Mouse (Mus musculus) 416B (cell line): ENCODE measurements around the gene Slco3a1.

Source experiments
- DNase-seq: peaks from one replicate; pipeline ENCODE4 v3.0.0; 2011; ENCODE audit warnings: low read depth

Gene Slco3a1

DNA sequence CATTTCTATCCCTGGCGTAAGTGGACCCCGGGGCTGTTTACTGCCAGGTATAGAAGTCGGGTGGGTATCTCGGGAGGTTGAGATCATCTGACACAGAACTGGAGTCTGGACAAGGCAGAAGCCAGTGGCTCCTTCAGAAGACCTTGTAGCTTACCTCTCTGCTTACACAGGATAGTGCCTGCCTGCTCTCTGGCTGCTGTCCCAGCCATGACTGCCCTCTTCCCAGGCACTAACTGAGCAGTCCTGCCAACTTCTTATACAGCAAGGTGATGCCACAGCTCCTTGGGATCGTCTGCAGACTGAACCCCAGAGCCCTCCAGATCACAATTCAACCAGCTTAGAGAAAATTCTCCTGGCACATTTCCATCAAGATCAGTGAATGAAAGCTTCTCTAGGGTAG lies 26.4 kb downstream of the Slco3a1 start:
- no peak for DNase-seq

GRCm38 (mm10) chr7:74527689-74528088 lies 26.9 kb downstream of the Slco3a1 start:
- DNase-seq: no peak

GRCm38 (mm10) chr7:74526030-74526429 lies 28.6 kb downstream of the Slco3a1 start:
- no peak for DNase-seq

- no peak for DNase-seq
Observed at GRCm38 (mm10) chr7:74525586-74525985, 29.0 kb downstream of the Slco3a1 start.

DNA sequence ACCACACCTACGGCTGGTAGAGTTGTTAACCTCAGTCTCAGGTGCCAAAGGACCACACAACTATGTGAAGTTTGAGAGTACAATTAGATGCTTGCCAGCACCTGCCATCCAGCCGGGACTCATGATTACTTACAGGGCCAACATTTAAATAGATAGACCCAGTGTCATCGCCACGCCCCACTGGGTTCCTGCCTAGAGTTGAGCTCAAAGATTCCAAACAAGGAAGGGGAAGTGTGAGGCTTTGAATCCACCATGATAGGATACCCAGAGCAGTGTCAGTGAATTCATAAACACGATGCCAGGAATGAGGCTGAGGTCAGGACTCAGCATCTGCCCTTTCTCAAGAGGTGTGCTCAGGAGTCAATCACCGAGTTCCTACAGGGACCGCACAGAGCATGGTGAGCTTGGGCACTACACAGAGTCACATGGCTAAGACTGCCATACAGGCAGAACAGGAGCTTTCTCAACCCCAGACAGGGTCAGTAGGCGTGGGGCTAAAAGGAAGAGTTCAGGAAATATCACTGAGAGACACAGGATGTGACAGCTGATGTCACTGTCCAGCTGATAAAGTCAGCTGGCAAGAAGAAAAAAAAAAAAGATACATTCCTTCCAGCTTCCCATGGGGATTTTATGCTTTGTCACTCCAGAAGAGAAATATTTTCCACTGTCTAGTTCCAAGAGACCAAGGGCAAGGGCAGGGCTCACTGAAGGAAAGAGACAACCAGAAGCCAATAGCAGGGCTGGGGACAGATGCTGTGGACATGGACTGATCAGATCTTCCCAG lies 30.2 kb downstream of the Slco3a1 start:
- DNase-seq: no peak

GRCm38 (mm10) chr7:74523086-74523485 lies 31.5 kb downstream of the Slco3a1 start:
- no peak for DNase-seq

- no peak for DNase-seq
Observed at GRCm38 (mm10) chr7:74522260-74522659, 32.3 kb downstream of the Slco3a1 start.

DNA sequence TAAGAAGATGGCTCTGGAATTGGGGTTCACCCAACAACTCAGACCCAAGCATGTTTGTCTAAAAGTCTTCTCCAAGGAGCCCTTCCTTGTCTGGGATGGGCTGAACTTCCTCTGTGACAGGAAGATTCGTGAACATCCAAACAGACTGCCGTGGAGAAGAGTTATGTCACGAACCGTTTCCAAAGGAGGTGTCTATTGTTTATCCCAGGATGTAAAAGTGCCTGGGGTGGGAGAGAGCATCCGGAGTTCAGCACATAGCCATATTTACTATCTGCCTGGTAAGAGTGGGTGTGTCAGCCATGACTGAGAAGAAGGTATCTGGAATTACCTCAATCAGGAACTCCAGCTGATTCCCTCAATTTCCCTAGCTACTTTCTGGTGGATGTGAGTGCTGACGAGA lies 35.2 kb downstream of the Slco3a1 start:
- DNase-seq: no peak

DNA sequence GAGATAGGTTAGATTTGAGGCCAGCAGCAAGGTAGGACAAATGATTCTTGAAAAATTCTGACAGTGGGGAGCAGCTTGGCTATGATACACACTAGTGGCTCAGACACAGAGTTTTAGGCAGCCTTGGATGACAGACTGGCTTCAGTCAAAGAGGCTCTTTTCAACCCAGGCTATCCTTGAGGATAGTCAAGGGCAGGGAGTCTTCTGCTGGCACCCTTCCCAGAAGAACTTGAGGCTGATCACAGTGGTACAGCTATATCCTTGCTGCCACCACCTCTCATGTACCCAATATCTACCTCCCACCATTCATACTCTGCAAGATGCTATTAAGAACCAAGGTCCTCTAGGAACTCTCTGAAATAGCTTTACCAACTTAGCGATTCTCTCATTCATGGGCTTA lies 35.8 kb downstream of the Slco3a1 start:
- DNase-seq: no peak

- no peak for DNase-seq
Observed at GRCm38 (mm10) chr7:74518255-74518654, 36.3 kb downstream of the Slco3a1 start.

DNA sequence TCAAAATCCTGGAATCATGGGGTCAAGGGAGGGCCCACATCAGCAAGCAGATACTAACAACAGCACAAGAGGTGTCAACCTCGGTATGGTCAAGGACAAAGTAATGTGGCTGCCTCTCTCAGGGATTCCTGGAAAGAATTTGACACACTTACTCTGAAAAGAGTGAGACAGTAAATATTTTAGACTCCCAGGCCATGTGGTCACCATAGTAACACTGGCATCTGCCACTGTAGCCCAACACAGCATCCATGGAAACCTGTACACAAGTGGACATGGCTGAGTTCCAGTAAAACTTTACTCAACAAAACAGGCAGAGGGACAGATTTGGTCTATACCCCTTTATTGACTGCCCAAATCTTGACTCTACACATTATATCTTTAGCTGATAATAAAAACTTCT lies 43.9 kb downstream of the Slco3a1 start:
- DNase-seq: no peak

GRCm38 (mm10) chr7:74508205-74508604 lies 46.4 kb downstream of the Slco3a1 start:
- DNase-seq: no peak

- DNase-seq: no peak
Observed at GRCm38 (mm10) chr7:74506856-74507255, 47.7 kb downstream of the Slco3a1 start.

DNA sequence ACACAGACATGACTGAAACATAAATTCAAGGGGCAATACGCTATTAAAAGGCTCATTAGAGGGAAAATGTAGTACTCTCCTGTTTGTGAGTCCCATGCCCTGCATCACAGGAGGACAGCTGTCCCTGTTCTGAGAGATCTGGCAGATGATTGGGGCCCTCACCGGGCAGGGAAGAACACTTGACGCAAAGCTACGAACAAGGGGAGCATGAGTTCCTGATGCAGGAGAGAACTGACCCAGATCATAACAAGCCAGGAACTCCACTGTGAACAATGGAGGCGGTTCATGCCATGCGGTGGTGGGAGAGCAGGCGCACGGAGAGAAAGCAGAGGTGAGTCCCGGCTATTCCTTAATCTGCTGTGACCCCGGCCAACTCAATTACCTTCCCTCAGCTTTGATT lies 48.9 kb downstream of the Slco3a1 start:
- DNase-seq: no peak

GRCm38 (mm10) chr7:74501187-74501586 lies 53.4 kb downstream of the Slco3a1 start:
- no peak for DNase-seq

- no peak for DNase-seq
Observed at GRCm38 (mm10) chr7:74499470-74499869, 55.1 kb downstream of the Slco3a1 start.

- DNase-seq: no peak
Observed at GRCm38 (mm10) chr7:74498266-74498980, 56.2 kb downstream of the Slco3a1 start.

GRCm38 (mm10) chr7:74497203-74497602 lies 57.4 kb downstream of the Slco3a1 start:
- no peak for DNase-seq

DNA sequence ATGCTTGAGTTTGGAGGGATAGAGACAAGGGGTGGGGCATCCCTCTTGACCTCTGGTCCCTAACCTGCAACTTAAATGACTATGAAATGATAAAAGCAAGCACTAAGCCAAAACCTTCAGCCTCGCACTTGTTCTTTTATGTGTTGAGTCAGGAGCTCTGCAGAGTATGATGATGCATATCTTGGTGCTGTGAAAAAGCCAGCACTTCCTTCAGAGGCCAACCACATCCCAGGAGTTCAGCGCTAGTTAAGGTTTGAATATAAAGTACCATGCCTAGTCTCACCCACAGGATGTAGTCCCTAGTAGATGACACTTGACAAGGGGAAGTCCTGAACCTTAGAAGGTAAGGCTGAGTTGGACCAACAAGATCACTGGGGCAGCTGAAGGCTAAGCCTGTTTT lies 59.1 kb downstream of the Slco3a1 start:
- DNase-seq: no peak

DNA sequence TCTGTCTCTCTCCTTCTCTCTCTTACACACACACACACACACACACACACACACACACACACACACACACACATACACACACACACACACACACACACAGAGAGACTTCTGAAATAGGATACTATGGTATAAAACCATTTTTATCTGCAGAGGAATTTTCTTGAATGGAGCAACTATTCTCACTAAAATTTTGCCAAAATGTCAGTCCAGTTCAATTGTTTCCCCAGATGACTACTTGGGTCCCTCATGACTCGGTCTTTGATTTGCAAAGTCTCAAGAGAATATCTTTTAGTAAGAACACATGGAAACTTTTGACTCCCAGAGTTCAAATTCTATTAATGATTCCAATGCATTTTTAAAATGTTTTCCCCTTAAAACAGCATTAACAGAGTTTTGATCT lies 60.8 kb downstream of the Slco3a1 start:
- DNase-seq: no peak

GRCm38 (mm10) chr7:74491683-74492355 lies 62.8 kb downstream of the Slco3a1 start:
- no peak for DNase-seq

DNA sequence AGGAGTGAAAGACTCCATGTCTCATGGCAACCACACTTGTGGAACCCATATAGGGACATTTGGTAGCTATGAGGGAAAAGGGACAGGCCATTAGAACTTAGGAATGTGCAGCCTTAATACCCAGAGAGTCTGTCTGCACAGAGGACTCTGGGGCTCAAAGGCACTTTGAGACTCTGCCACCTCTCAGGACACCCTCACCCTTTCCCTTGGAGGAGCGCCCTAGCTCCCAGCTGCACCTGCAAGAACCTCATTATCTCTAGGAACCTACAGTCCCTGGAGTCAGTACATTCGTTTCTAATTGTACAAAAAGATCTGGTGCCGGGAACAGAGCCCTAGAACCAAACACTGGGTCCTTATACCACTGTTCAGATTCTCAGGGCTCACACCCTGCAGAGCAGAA lies 66.4 kb downstream of the Slco3a1 start:
- no peak for DNase-seq

DNA sequence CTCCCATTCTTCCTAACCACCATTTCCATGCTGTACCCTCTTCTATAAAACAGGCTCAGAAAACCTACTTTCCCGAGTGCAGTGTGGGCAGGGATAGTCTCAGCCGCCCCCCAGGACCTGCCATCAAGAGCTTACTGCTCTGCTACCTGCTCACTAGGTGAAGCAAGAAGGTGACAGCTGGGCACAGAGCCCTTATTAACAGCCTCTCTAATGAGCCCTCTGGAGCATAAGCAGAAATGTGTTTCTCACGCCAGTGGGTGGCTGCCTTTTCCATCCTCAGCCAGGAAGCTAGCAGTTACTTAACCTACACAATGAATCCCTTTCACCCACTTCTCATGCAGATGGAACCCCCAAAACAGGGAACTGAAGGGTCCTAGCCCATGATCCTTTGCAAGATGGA lies 66.9 kb downstream of the Slco3a1 start:
- DNase-seq: no peak
